Comparison of ENCODE assay signal across 8 mouse cellular contexts in the genomic region with DNA sequence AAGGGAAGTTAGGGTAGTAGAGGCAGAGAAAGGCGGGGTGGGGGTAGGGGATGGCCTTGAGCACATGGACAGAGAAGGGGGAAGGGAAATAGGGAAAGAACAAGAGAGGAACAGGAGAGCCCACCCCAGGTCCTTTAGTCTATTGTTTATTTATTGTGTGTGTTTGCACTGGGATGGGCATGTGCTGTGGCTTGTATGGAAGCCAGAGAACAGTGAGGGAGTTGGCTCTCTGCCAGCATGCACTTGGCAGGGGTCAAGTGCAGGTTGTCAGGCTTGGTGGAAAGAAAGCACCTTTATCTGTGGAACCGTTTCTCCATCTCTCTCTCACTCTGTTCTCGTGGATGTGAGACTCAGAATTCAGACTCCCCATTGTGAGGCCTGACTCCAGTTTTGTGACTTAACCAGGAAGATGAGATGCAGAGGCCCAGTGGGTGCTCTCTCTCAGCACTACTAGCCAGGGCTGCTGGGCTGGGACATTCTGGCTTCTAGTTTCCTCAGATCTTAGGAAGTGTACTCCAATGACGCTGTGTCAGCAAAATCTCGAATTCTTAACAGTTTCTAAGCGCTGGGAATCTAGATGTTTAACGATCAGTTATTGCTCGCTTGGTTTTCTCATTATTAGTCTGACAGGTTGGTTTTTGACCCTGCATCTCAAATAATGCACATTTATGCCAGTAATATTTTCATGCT. TPM values are rescaled to one million over a fixed set of nuclear protein-coding genes. Genes with fewer than 3 reads are reported as not detected.
DNase-seq lines count a peak whose midpoint lies in the region; ATAC-seq and TF ChIP-seq lines count a peak whose summit lies in the region.

No protein-coding gene starts in this region.

- 55% methylated on average over 8 of the region's 8 CpGs for WGBS in kidney, adult 2 months
- WGBS in hindbrain, embryonic 13.5 days = 61% methylated on average over 8 of the region's 8 CpGs
- WGBS in lung, postnatal 0 days = 47% methylated on average over 8 of the region's 8 CpGs

- H3K27ac ChIP-seq in kidney, adult 2 months (ENCODE audit: insufficient read depth, low read depth, low read length) = no peak overlapping the region
- H3K27ac ChIP-seq in hindbrain, embryonic 13.5 days = no peak overlapping the region
- no peak overlapping the region for H3K27ac ChIP-seq in lung, postnatal 0 days (ENCODE audit: low read length)

- no peak for TF ChIP-seq POLR2A in kidney, adult 2 months (IDR thresholded peaks at IDR 0.05; ENCODE audit: low read depth, low read length)

- peak; percentile 67 for ATAC-seq in hindbrain, embryonic 13.5 days (ENCODE audit: low FRiP score)
- ATAC-seq in lung, postnatal 0 days = peak; percentile 37; the same call in 1 of the 2 replicates
- no peak for ATAC-seq in frontal cortex, adult (ENCODE audit: low TSS enrichment)

- no peak overlapping the region for H3K4me2 ChIP-seq in hindbrain, embryonic 13.5 days
- H3K4me2 ChIP-seq in lung, postnatal 0 days (replicated peaks; ENCODE audit: low read depth, low read length) = no peak overlapping the region

- peak; percentile 62 for DNase-seq in kidney, adult 2 months
- DNase-seq in kidney, adult 9 months = no peak
- peak; percentile 25 for DNase-seq in brain, adult 2 months (ENCODE audit: low read depth, low spot score)
- peak; percentile 55 for DNase-seq in lung, postnatal 0 days (ENCODE audit: low spot score)
- no peak for DNase-seq in left cerebral cortex, adult 9 months (ENCODE audit: low spot score in 2 of 2)
- no peak for DNase-seq in left cerebral cortex, adult 11 months (ENCODE audit: low spot score)

- no peaks in the 10 kb centered on the region for H3K27me3 ChIP-seq in kidney, adult 2 months (replicated peaks; ENCODE audit: control insufficient read depth, insufficient read depth, low read length)
- no peaks in the 10 kb centered on the region for H3K27me3 ChIP-seq in hindbrain, embryonic 13.5 days
- no peaks in the 10 kb centered on the region for H3K27me3 ChIP-seq in lung, postnatal 0 days (replicated peaks; ENCODE audit: insufficient read depth, low read length)

- no peaks in the 10 kb centered on the region for H3K9me3 ChIP-seq in hindbrain, embryonic 13.5 days
- no peaks in the 10 kb centered on the region for H3K9me3 ChIP-seq in lung, postnatal 0 days (ENCODE audit: low read length)

- H3K36me3 ChIP-seq in kidney, adult 2 months (ENCODE audit: control insufficient read depth, insufficient read depth, low read length) = no peaks in the 10 kb centered on the region
- H3K36me3 ChIP-seq in hindbrain, embryonic 13.5 days = no peaks in the 10 kb centered on the region
- H3K36me3 ChIP-seq in lung, postnatal 0 days (ENCODE audit: insufficient read depth, low read length) = no peaks in the 10 kb centered on the region

- H3K9ac ChIP-seq in hindbrain, embryonic 13.5 days = no peak overlapping the region
- no peak overlapping the region for H3K9ac ChIP-seq in lung, postnatal 0 days (replicated peaks; ENCODE audit: low read depth)

- peaks cover 6% of the 10 kb centered on the region for H3K4me1 ChIP-seq in kidney, adult 2 months (ENCODE audit: control insufficient read depth, insufficient read depth, low read length)
- H3K4me1 ChIP-seq in hindbrain, embryonic 13.5 days (replicated peaks) = peaks cover 23% of the 10 kb centered on the region
- peaks cover 31% of the 10 kb centered on the region for H3K4me1 ChIP-seq in lung, postnatal 0 days (ENCODE audit: insufficient read depth, low read depth, low read length)

- TF ChIP-seq CTCF in kidney, adult 2 months (conservative IDR thresholded peaks at IDR 0.05; ENCODE audit: insufficient read depth, insufficient read length, low read depth, low read length) = no peak
- no peak for TF ChIP-seq CTCF in lung, postnatal 0 days (IDR thresholded peaks at IDR 0.05)

- no peak overlapping the region for H3K4me3 ChIP-seq in kidney, adult 2 months (ENCODE audit: insufficient read depth, low read depth, low read length)
- no peak overlapping the region for H3K4me3 ChIP-seq in hindbrain, embryonic 13.5 days
- H3K4me3 ChIP-seq in lung, postnatal 0 days (ENCODE audit: low read depth, low read length) = no peak overlapping the region

- 0 out of 2 replicates have a peak, but pooled peaks have one; percentile 14 for TF ChIP-seq EP300 in lung, postnatal 0 days (IDR thresholded peaks at IDR 0.05)

RNA-seq across cellular contexts. Expression of gene Smco4, which starts 36.2 kb away (rescaled TPM):
- polyA plus RNA-seq in kidney, adult 2 months (2012; rRNA removed) = 18.5 and 32.0 TPM in 2 replicates
- polyA plus RNA-seq in hindbrain, embryonic 13.5 days (2015; fragmentation: Nextera tagmentation; extraction: Ambion mirVana) = 0.50 and 1.0 TPM in 2 replicates
- 3.8 TPM in 2 replicates for polyA plus RNA-seq in lung, postnatal 0 days (2015; fragmentation: Nextera tagmentation; extraction: Ambion mirVana)

Comparison
In these comparisons a context has a peak if more than half of its experiments do, and no peak if none do; other contexts are left out.
1. DNase-seq: peak in kidney, adult 2 months (single experiment), brain, adult 2 months (single experiment) and lung, postnatal 0 days (single experiment); none in kidney, adult 9 months (single experiment), left cerebral cortex, adult 9 months (0 of 2) and left cerebral cortex, adult 11 months (single experiment).